Mouse (Mus musculus): ENCODE measurements at regions not wholly inside any gene's neighbourhood (a gene's known extent, or its start where the extent isn't known, plus 50 kb on each side); places are given as distances from the start of the nearest gene placed in this dataset.

DNA sequence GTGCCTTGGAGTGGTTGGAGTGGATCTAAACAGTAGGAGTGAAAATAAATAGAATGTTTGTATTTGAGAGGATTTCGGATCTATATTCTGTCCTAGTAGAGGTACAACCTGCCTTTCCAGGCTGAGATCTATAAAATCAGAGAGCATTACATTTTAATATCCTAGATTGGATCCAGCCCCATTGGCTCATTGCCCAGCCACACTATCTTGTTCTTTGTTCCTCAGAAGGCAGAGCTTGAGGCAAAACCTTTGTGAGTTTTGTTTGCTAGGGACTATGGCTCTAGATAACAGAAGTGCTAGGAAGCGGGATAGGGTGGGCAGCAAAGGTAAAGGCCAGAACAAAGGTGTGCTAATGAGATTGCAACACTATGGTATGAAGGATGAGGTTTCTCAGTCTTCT, 78.7 kb upstream of the Cntln start:
- DNase-seq (ENCODE audit: low read depth, low spot score) = no peak

DNA sequence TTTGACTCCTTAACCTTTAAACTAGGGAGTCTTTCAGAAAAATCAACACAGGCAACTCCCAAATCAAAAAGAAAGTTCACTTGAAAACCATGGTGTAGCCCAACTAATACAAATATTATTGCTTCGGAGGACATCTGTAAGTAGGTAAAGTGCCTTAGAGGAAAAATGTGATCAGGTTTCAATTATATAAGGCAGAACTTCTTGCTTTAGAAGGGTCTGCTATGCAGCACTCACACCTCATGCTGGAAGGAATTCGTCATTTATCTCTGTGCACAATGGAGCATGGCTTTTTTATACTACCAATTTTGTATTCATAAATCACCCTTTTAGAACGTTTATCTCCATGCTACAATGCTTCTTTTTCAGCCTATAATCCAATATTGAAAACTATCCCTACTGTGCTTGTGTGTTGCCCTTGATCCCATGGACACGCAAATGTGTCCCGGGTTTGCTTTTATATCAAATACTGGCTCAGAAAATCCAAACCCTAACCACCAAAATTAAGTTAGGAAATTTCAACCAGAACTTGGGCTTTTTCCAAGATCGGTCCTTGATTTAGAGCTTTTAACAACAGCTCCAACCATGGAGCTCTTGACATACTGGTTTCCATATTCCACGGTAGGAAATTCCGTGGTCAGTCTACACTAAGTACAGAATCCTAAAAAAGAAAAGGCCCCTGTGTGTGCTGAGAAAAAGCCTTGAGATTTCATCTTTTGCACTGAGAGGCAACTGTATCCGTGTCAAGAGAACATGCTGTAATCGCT, 90.8 kb upstream of the Cntln start:
- DNase-seq (ENCODE audit: low read depth, low spot score) = no peak

DNA sequence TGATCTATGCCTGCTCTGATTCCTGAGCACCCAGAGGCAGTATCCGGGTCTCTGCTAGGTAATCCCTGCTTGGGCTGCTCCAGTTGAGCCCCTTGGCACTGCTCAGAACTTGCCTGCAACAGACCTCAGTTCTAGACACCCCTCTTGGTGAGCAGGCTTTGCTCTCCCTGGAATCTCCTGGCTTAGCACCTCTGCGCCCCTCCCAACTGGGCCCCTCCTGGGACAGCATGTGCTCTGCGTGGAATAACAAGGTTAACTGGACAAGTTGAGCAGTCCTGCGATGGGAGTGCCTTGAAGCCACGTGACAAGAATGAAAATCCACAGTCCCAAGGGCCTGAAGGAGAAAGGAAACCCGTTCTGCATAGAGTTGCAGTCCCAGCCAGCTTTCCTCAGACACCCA, 97.5 kb upstream of the Cntln start:
- no peak for DNase-seq (ENCODE audit: low read depth, low spot score)

- DNase-seq (ENCODE audit: low read depth, low spot score) = peak; percentile 32
Measured at GRCm38 (mm10) chr4:84768161-84768560, 93.1 kb upstream of the Bnc2 start.

DNA sequence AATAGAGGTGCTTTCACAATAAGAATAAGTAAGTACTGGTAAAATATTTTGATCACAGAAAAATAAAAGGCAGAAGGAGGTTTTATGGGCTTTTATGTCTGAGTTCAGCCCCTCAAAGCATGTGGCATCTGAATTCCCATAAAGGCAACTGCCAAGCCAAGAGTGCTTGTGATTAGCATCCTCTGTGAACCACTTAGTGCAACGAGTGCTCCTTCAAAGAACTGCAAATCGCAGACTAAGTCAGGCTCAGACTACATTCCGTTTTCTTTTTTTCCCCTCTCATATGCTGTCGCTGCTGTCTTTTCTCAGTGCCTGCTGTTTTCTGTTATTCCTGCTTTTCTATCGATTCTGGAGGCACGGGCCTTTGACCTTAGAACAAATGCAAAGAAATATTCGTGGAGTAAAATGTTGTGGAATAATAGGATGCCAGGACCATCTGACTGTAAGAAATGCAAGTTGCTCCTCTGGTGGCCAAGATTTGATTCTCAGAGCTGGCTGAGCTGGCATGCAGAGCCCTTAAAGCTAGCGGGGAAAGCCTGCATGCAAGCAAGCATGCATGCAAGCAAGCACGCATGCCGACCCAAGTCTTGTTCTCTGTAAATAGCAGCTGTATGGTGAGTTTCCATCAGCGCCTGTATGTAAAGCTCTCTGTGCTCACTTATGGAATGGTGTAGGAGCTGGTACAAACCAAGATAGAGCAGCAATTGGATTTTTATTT, 91.8 kb upstream of the Bnc2 start:
- DNase-seq (ENCODE audit: low read depth, low spot score) = no peak

- DNase-seq (ENCODE audit: low read depth, low spot score) = no peak
Measured at GRCm38 (mm10) chr4:84757172-84757571, 82.1 kb upstream of the Bnc2 start.

GRCm38 (mm10) chr4:84752613-84753185, 77.6 kb upstream of the Bnc2 start:
- DNase-seq (ENCODE audit: low read depth, low spot score) = no peak

GRCm38 (mm10) chr4:84741301-84741700, 66.2 kb upstream of the Bnc2 start:
- no peak for DNase-seq (ENCODE audit: low read depth, low spot score)

GRCm38 (mm10) chr4:84740816-84741215, 65.7 kb upstream of the Bnc2 start:
- no peak for DNase-seq (ENCODE audit: low read depth, low spot score)
